Mouse (Mus musculus): Measurements from ENCODE around the gene Cdk5rap1. TPM values are rescaled to one million over a fixed set of nuclear protein-coding genes. Genes with fewer than 3 reads are reported as not detected.

The Cdk5rap1 gene
- total RNA-seq (2015; ENCODE audit: low replicate concordance), result 10.1 and 12.3 TPM in 2 replicates
- 8.2 and 28.1 TPM in 2 replicates for total RNA-seq (2017; ENCODE audit: low replicate concordance)

- no peak for ATAC-seq (replicated peaks; ENCODE audit: low FRiP score, poor library complexity, severe bottlenecking)
These were observed at the start of gene Cdk5rap1 for GRCm38 (mm10) chr2:154372842-154373500. Gene Cdk5rap1, minus strand, starts transcription at chr2:154373010.

- ATAC-seq (replicated peaks; ENCODE audit: low FRiP score, poor library complexity, severe bottlenecking), result no peak
These were observed 49.4 kb upstream of the Cdk5rap1 start for GRCm38 (mm10) chr2:154422181-154422580.

GRCm38 (mm10) chr2:154420942-154421731 is 48.3 kb upstream of the Cdk5rap1 start:
- ATAC-seq (replicated peaks; ENCODE audit: low FRiP score, poor library complexity, severe bottlenecking), result no peak

GRCm38 (mm10) chr2:154419631-154420515 is 47.1 kb upstream of the Cdk5rap1 start:
- ATAC-seq (replicated peaks; ENCODE audit: low FRiP score, poor library complexity, severe bottlenecking), result no peak

- no peak for ATAC-seq (replicated peaks; ENCODE audit: low FRiP score, poor library complexity, severe bottlenecking)
These were observed 45.2 kb upstream of the Cdk5rap1 start for GRCm38 (mm10) chr2:154418001-154418400.

GRCm38 (mm10) chr2:154417107-154417506 is 44.3 kb upstream of the Cdk5rap1 start:
- ATAC-seq (replicated peaks; ENCODE audit: low FRiP score, poor library complexity, severe bottlenecking), result peak; percentile 49; the same call in 1 of the 2 replicates

GRCm38 (mm10) chr2:154412018-154412666 is 39.3 kb upstream of the Cdk5rap1 start:
- no peak for ATAC-seq (replicated peaks; ENCODE audit: low FRiP score, poor library complexity, severe bottlenecking)

GRCm38 (mm10) chr2:154410355-154410754 is 37.5 kb upstream of the Cdk5rap1 start:
- ATAC-seq (replicated peaks; ENCODE audit: low FRiP score, poor library complexity, severe bottlenecking), result no peak

- peak; percentile 87 for ATAC-seq (replicated peaks; ENCODE audit: low FRiP score, poor library complexity, severe bottlenecking)
These were observed 35.0 kb upstream of the Cdk5rap1 start, which contains the start of gene Snta1 for GRCm38 (mm10) chr2:154407643-154408445. Gene Snta1, minus strand, starts transcription at chr2:154408099.

GRCm38 (mm10) chr2:154407063-154407642 is 34.3 kb upstream of the Cdk5rap1 start:
- ATAC-seq (replicated peaks; ENCODE audit: low FRiP score, poor library complexity, severe bottlenecking), result no peak

- ATAC-seq (replicated peaks; ENCODE audit: low FRiP score, poor library complexity, severe bottlenecking), result no peak
These were observed 32.7 kb upstream of the Cdk5rap1 start for GRCm38 (mm10) chr2:154405447-154405994.

GRCm38 (mm10) chr2:154402811-154403210 is 30.0 kb upstream of the Cdk5rap1 start:
- no peak for ATAC-seq (replicated peaks; ENCODE audit: low FRiP score, poor library complexity, severe bottlenecking)

- ATAC-seq (replicated peaks; ENCODE audit: low FRiP score, poor library complexity, severe bottlenecking), result no peak
These were observed 29.2 kb upstream of the Cdk5rap1 start for GRCm38 (mm10) chr2:154401976-154402375.

GRCm38 (mm10) chr2:154399325-154399724 is 26.5 kb upstream of the Cdk5rap1 start:
- ATAC-seq (replicated peaks; ENCODE audit: low FRiP score, poor library complexity, severe bottlenecking), result no peak

- ATAC-seq (replicated peaks; ENCODE audit: low FRiP score, poor library complexity, severe bottlenecking), result no peak
These were observed 25.5 kb upstream of the Cdk5rap1 start for GRCm38 (mm10) chr2:154398267-154398666.

- ATAC-seq (replicated peaks; ENCODE audit: low FRiP score, poor library complexity, severe bottlenecking), result no peak
These were observed 23.7 kb upstream of the Cdk5rap1 start for GRCm38 (mm10) chr2:154396529-154396928.

- no peak for ATAC-seq (replicated peaks; ENCODE audit: low FRiP score, poor library complexity, severe bottlenecking)
These were observed 21.8 kb upstream of the Cdk5rap1 start for GRCm38 (mm10) chr2:154394602-154395001.

All from erythroid progenitor cell, adult 5-6 weeks (primary cell).